Mouse (Mus musculus): ENCODE results near the gene Cd2.

DNA sequence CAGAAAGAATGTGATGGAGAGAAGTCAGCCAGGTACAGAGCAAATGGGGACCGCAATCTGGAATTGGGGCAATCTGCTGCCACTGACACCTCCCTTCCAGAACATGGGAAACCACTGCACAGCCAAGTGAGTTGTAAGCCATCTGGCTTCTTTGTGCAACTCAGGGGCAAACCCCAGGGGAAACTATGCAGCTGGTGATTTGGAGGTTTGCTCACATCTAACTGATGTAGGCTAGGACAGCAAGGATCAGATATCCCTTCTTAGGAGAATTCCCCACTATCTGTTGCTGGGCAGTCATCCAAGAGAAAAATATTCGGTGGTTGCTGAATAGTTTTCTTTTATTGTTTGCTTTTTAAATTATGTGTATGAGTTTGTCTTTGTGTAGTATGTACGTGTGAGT lies 21.9 kb upstream of the Cd2 start:
- TF ChIP-seq CTCF (IDR thresholded peaks at IDR 0.05) (no peak), POLR2A (IDR thresholded peaks at IDR 0.05; ENCODE audit: insufficient read depth, low read depth, low read length) (no peak), EP300 (IDR thresholded peaks at IDR 0.05; ENCODE audit: insufficient read depth, low read depth, low read length) (no peak)

Measured in heart, adult 2 months (tissue).